Comparison of ENCODE assay signal across 9 mouse cellular contexts in the genomic region with DNA sequence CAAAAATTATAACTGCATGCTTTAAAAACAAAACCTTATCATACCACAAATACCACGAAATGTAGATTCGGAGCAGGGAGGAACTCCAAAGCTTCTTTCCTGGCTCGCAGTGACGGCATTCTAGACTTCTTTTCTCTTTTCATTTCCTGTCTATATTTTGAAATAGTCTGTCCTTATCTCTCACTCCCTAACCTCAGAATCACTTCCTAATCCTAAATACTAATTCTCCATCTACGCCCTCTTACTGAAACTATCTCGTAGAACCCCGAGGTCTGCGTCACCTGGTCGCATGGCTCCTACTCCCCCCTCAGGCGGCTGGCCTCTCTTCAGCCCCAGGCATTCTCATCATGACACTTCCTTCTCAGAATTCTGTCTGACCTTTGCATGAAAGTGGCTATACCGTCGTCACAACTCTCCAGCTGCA. TPM values are rescaled to one million over a fixed set of nuclear protein-coding genes. Genes with fewer than 3 reads are reported as not detected.
DNase-seq lines count a peak whose midpoint lies in the region; ATAC-seq and TF ChIP-seq lines count a peak whose summit lies in the region.
"Had no signal": no experiment of that assay in that cellular context is flagged by ENCODE, and none has a peak within 500 bp of the region (broad histone marks: within the 10 kb centered on the region; RNA-seq: fewer than 3 reads in every experiment).

No protein-coding gene starts in this region.

- no peak for TF ChIP-seq CTCF in thymus, adult 2 months (IDR thresholded peaks at IDR 0.05; ENCODE audit: borderline replicate concordance, control insufficient read depth, extremely low read depth, insufficient read depth, low read length, poor library complexity)
- no peak for TF ChIP-seq CTCF in layer of hippocampus, adult 2 months (conservative IDR thresholded peaks at IDR 0.05)
- no peak for TF ChIP-seq CTCF in hindbrain, postnatal 0 days (IDR thresholded peaks at IDR 0.05; ENCODE audit: low read depth)

- H3K4me1 ChIP-seq in thymus, adult 2 months (replicated peaks; ENCODE audit: control insufficient read depth, insufficient read depth, low read length), result peaks cover 4% of the 10 kb centered on the region
- H3K4me1 ChIP-seq in hindbrain, postnatal 0 days (ENCODE audit: insufficient read depth, low read length), result no peaks in the 10 kb centered on the region
- H3K4me1 ChIP-seq: midbrain, embryonic 10.5 days had no signal

- 2% methylated on average over 12 of the region's 12 CpGs for WGBS in thymus, adult 2 months
- 75% methylated on average over 12 of the region's 12 CpGs for WGBS in hindbrain, postnatal 0 days

- H3K27ac ChIP-seq in thymus, adult 2 months (ENCODE audit: control insufficient read depth, insufficient read depth, low read length), result peak overlapping the region; percentile 55
- H3K27ac ChIP-seq in layer of hippocampus, adult 2 months, result no peak overlapping the region
- H3K27ac ChIP-seq in hindbrain, postnatal 0 days, result no peak overlapping the region
- H3K27ac ChIP-seq: midbrain, embryonic 10.5 days had no signal

- no peaks in the 10 kb centered on the region for H3K27me3 ChIP-seq in thymus, adult 2 months (ENCODE audit: control insufficient read depth, insufficient read depth, low read length)
- H3K27me3 ChIP-seq in hindbrain, postnatal 0 days (ENCODE audit: insufficient read depth, low read length), result no peaks in the 10 kb centered on the region

- H3K36me3 ChIP-seq in thymus, adult 2 months (ENCODE audit: control insufficient read depth, insufficient read depth, low read length), result no peaks in the 10 kb centered on the region
- no peaks in the 10 kb centered on the region for H3K36me3 ChIP-seq in hindbrain, postnatal 0 days (ENCODE audit: insufficient read depth, low read length)
- H3K36me3 ChIP-seq: midbrain, embryonic 10.5 days had no signal

- peak; percentile 50 for ATAC-seq in erythroblast, adult 5-6 weeks (replicated peaks; ENCODE audit: low FRiP score, poor library complexity, severe bottlenecking)
- peak; percentile 76 for ATAC-seq in megakaryocyte, adult 5-6 weeks (ENCODE audit: poor library complexity, severe bottlenecking)
- no peak for ATAC-seq in hindbrain, postnatal 0 days

- peak overlapping the region; percentile 22; the same call in 1 of the 2 replicates for H3K4me3 ChIP-seq in thymus, adult 2 months (ENCODE audit: control insufficient read depth, insufficient read depth, low read length)
- no peak overlapping the region for H3K4me3 ChIP-seq in layer of hippocampus, adult 2 months
- H3K4me3 ChIP-seq in hindbrain, postnatal 0 days (ENCODE audit: low read length), result no peak overlapping the region
- H3K4me3 ChIP-seq: midbrain, embryonic 10.5 days had no signal

- no peak overlapping the region for H3K4me2 ChIP-seq in hindbrain, postnatal 0 days (ENCODE audit: low read depth, low read length)

- no peak overlapping the region for H3K9ac ChIP-seq in hindbrain, postnatal 0 days (replicated peaks; ENCODE audit: low read length)

- DNase-seq in thymus, adult 2 months, result peak; percentile 36
- DNase-seq in thymus, postnatal 10 days (ENCODE audit: low spot score in 2 of 2), result no peak
- DNase-seq in yolk sac, embryonic 10.5 days (ENCODE audit: low spot score), result peak; percentile 12
- no peak for DNase-seq in layer of hippocampus, adult 2 months (ENCODE audit: low spot score in 2 of 2)
- no peak for DNase-seq in hindbrain, postnatal 0 days (ENCODE audit: low spot score)
- DNase-seq in frontal cortex, postnatal 25 days (ENCODE audit: low spot score in 2 of 2), result no peak

- TF ChIP-seq POLR2A in thymus, adult 2 months (IDR thresholded peaks at IDR 0.05; ENCODE audit: control insufficient read depth, extremely low read depth, insufficient read depth, low read length, poor library complexity), result no peak

- no peaks in the 10 kb centered on the region for H3K9me3 ChIP-seq in hindbrain, postnatal 0 days (ENCODE audit: low read length)
- H3K9me3 ChIP-seq: midbrain, embryonic 10.5 days had no signal

RNA-seq across cellular contexts. Expression of a gene that starts 21.2 kb away (rescaled TPM):
- 0.78 and 0.87 TPM in 2 replicates for polyA plus RNA-seq in thymus, adult 2 months (2012; rRNA removed)
- total RNA-seq in erythroblast, adult 5-6 weeks (2015; ENCODE audit: low replicate concordance), result not detected in 2 replicates
- 0.68 TPM in 1 of 2 replicates, not detected in the other for total RNA-seq in erythroblast, adult 5-6 weeks (2017; ENCODE audit: low replicate concordance)
- 1.2 and 1.3 TPM in 2 replicates for total RNA-seq in megakaryocyte, adult 5-6 weeks (2015)
- 1.5 and 1.8 TPM in 2 replicates for total RNA-seq in megakaryocyte, adult 5-6 weeks (2017)
- under 1 TPM in 1 of 2 experiments, not detected in 1; 0.28 TPM for total RNA-seq in layer of hippocampus, adult 2 months (2021)
- total RNA-seq in hindbrain, postnatal 0 days (2014; rRNA removed), result 0.63 and 1.4 TPM in 2 replicates
- polyA plus RNA-seq in hindbrain, postnatal 0 days (2015; fragmentation: Nextera tagmentation; extraction: Ambion mirVana), result 0.56 TPM in 1 of 2 replicates, not detected in the other
- polyA plus RNA-seq: midbrain, embryonic 10.5 days had no signal

Comparison
In these comparisons a context has a peak if more than half of its experiments do, and no peak if none do; other contexts are left out.
1. DNase-seq: peak in thymus, adult 2 months (single experiment) and yolk sac, embryonic 10.5 days (single experiment); none in thymus, postnatal 10 days (0 of 2), layer of hippocampus, adult 2 months (0 of 2), hindbrain, postnatal 0 days (single experiment) and frontal cortex, postnatal 25 days (0 of 2).